Mouse (Mus musculus): ENCODE results near the gene Srrt. TPM values are rescaled to one million over a fixed set of nuclear protein-coding genes. Genes with fewer than 3 reads are reported as not detected.

Gene Srrt
- polyA plus RNA-seq, 1 experiment from 2014 or later: 114 TPM

DNA sequence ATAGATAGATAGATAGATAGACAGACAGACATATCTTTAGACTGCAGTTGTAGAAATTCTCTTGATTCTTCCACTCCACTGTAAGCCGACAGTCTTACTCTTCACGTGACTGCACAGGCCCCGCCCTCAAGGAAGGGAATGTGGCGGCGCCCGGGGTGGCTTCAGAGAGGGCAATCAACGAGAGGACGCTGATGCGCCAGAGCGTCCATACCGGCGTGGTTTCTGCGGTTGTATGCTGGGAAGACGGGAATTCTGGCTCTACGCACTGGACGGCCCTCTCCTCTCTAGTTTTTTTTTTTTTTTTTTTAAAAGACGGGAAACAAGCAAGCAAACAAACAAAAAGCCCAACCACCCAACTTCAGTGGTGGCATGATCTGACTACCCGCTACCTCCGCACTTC is 30.8 kb upstream of the Srrt start:
- DNase-seq (ENCODE audit: low spot score): peak; percentile 73

GRCm38 (mm10) chr5:137337190-137337589 is 29.7 kb upstream of the Srrt start:
- DNase-seq (ENCODE audit: low spot score): no peak

DNA sequence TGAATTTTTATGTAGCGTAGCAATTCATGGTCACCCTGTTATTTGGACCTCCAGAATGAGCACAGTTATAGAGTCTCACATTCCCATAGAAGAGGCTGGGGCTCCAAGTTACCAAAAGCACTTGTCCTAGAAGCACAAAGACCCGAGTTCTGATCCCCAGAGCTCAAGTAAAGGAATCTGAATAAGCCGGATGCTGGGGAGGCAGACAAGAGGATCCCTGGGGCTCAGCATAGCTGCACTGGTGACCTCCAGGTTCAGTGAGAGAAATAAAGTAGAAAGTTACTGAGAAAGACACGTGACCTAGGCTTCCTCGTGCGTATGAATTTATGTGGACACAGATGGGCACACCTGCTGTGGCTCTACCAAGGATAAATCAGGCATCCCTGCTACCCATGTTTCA is 27.6 kb upstream of the Srrt start:
- no peak for DNase-seq (ENCODE audit: low spot score)

DNA sequence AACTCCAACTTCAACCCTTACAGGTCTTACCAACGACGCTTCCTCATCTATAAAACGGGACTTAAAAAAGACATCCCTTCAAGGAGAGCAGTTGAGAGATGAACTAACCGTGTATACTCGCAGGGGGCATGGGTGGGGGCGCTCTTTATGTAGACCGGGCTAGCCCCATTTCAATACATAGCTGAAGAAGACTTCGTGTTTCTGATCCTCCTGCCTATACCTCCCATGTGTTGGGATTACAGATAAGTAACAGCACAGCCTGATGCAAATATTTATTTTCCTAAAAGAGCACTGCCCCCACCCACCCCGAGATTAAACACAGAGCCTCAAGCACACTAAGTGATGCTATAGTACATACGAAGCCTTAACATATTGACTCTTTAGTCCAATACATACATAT is 26.8 kb upstream of the Srrt start:
- no peak for DNase-seq (ENCODE audit: low spot score)

- DNase-seq (ENCODE audit: low spot score): peak; percentile 95
These were observed 26.2 kb upstream of the Srrt start, which contains the start of gene Slc12a9 for GRCm38 (mm10) chr5:137333512-137334174. Gene Slc12a9 (minus strand): TSS chr5:137333597.

DNA sequence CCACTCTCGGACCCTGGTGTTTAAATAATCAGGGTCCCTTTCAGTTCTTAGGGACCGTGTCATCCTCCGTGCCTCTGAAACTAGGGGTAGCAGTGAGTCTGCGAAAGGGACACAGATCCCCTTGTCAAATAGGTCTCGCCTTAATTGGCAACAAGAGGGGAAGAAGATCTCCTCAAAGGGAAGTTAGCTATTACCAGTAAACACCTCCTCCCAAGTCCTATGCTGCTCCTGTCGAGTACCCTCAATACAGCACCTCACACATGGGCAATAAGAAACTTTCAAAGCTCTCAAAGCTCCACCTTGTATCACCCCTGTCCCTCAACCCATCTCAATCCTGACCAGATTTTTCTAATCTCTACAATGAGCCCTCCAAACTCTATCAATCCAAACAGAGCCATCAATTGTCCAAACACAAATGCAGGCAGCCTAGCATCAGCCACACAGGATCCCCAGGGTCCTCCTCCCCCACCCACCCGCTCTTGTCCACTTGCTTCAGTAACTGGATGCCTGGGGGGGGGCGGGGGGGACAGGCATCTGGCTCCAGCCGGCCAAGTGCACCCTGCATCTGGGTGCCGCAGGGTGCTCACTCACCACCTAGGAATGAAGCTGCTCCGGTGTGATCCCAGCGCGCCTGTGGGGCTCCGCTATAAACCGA is 25.5 kb upstream of the Srrt start:
- DNase-seq (ENCODE audit: low spot score): no peak

DNA sequence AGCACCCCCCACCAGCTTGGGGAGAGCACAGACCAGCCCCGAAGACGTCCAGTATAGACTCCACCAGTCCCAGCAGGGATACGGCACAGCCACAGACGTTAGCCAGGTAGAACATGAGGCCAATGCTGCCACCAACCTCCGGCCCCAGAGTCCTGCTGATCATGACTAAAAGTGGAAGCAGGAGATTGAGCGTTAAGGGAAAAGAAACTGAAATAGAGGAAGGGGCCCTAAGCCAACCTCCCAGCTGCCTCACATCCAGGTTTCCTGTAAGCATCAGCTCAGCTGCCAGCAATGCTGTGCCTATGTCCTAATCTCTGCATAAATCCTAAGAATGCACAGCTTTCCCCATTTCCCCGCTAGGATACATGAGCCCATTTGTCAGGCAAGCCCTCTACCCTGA is 23.4 kb upstream of the Srrt start:
- no peak for DNase-seq (ENCODE audit: low spot score)

- no peak for DNase-seq (ENCODE audit: low spot score)
These were observed 13.5 kb upstream of the Srrt start for GRCm38 (mm10) chr5:137320996-137321395.

GRCm38 (mm10) chr5:137318570-137318969 is 11.1 kb upstream of the Srrt start:
- DNase-seq (ENCODE audit: low spot score): no peak

DNA sequence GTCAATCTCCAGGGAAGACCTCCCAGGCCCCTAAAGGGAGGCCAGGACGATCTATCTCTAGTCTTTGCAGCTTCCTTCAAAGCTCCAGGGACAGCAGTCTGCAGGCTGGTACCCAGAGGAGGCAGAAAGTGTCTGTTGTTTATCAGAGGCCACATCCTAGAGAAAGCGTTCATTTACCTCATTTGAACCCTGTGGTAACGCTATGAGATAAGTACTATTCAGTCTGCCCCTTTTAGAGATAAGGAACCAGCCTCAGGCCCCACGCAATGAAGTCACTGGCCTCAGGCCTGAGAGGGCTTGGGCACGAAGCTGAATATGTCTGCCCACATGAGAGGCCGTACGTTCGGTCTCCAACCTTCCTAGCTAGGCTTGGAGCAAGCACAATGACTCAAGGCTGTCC is 9.9 kb upstream of the Srrt start:
- no peak for DNase-seq (ENCODE audit: low spot score)

GRCm38 (mm10) chr5:137315084-137315903 is 7.8 kb upstream of the Srrt start:
- peak; percentile 27 for DNase-seq (ENCODE audit: low spot score)

DNA sequence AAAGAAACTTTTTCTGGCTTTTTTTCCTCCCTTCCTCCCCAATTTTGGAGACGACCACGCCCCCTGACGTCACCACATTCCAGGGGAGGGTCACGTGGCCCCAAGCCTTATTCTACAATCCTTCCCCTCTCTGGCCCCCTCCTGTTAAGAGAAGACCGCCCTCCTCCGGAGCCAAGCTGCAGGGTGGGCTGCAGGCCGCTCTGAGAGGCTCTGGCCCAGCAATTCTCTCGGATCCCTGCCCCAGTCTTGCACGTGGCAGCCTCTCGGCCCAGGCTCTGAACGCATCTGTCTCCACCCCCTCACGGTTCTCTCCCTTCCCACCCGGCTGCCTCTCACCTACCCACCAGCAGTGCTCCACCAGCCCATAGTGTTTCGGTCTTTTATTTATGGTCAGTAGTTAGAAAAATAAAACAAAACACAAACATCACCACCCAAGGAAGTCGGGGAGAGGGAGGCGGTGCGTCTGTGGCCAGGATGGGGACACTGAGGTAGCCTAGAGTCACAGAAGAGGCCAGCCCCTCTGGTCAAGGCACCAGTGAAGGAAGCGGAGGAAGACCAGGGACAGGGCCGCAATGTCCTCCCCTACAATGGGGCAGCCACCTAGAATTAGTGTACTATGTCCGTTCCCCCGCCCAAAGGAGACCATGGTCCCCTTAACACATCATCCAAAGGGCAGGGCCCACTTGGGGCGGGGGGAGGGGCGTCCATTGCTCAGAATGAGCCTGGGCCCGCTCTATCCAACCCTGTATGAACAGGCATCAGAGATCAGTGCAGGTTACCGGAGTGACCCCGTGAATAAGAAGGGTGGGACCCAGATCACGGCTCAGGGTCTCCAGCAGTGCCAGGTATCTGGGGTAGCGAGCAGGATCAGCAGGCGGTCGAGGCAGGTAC is 7.0 kb upstream of the Srrt start, which contains the start of gene Trip6:
TSS of gene Trip6 (minus strand) at position 212 of the 891 bp plus-strand sequence.
- DNase-seq (ENCODE audit: low spot score): no peak

DNA sequence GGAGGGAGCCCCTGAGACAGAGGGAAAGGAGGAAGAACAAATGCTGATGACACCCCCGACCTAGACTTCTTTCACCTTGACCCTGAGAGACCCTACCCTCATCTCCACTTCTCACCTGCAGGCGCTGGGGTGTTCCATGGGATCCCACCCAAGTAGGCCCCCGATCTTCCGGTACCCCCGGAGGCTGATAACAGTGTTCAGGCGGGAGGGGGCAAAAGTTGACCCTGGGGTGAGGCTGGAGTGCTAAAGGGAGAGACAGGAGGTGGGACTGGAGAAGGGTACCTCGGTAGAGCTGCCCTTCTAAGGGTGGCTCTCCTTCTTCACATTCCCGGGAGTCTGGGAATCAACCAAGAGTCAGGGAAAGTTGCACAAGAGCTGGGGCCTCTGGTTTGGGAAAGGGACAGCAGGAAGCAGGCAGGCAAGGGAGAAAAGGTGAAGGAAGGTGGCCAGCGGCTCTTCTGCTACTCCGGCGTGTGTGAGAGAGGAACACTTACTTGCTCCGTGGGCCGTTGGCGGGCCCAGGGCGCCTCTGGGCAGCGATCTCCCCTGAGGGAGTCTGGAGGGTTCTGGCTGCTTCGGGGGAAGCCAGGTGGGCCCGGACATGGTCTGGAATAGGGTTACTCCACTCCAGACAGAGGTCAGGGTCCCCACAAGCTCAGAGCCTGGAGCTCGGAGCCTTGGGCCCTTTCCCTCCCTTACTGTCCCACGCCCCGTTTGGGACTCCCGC is 6.2 kb upstream of the Srrt start:
- no peak for DNase-seq (ENCODE audit: low spot score)

GRCm38 (mm10) chr5:137308356-137308755 is 882 bp upstream of the Srrt start:
- no peak for DNase-seq (ENCODE audit: low spot score)

DNA sequence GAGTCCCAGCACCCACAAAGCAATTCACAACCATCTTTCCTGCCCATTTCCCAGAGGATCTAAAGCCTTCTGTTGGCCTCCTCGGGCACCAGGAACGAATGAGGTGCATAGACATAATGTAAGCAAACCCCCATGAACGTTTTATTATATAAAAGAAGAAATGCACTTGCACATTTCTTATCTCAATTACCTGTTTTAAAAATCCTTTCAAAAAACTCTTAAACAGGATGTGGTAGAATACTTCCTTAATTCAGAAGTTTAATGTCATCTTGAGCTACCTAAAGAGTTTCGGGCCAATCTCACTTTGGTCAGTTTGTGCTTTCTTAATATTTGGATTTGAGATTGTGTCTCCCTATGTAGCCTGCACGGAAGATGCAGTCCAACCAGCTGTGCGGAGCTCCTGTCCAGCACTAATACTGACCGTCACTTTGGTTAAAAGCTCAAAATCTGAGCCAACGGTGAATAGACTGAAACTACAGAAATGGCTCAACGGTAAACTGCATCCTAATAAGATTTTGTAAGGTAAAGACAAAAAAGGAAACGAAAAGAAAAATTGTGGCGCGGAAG is 952 bp downstream of the Srrt start:
- DNase-seq (ENCODE audit: low spot score): no peak

GRCm38 (mm10) chr5:137305822-137306221 is 1.7 kb downstream of the Srrt start:
- no peak for DNase-seq (ENCODE audit: low spot score)

GRCm38 (mm10) chr5:137304816-137305215 is 2.7 kb downstream of the Srrt start:
- DNase-seq (ENCODE audit: low spot score): no peak

GRCm38 (mm10) chr5:137304165-137304564 is 3.3 kb downstream of the Srrt start:
- DNase-seq (ENCODE audit: low spot score): no peak

GRCm38 (mm10) chr5:137303609-137304008 is 3.9 kb downstream of the Srrt start:
- no peak for DNase-seq (ENCODE audit: low spot score)

DNA sequence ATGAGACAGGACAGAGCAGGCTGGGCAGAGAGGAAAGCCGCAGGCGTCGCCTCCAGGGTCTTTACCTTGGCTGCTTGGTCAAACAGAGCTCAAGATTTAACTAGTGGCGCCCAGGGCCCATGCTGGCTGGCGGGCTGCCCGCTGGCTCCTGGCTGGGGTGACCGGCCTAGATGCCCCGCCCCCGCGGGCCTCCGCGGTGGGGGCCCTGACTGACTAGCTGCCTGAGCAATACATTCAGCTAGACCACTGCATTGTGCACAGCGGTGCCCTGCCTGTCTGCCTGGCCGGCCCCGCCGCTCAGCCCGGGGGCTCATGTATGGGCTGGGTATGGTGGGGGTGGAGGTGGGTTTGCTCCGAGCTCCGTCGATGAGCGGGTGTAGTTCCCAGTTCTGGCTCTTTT is 6.2 kb downstream of the Srrt start:
- no peak for DNase-seq (ENCODE audit: low spot score)
